21 mouse cellular contexts compared by ENCODE assay signal in genomic region chr7:141439140-141439679, GRCm38 (mm10). TPM values are rescaled to one million over a fixed set of nuclear protein-coding genes. Genes with fewer than 3 reads are reported as not detected.
DNase-seq lines count a peak whose midpoint lies in the region; TF ChIP-seq lines count a peak whose summit lies in the region.
"Had no signal": no experiment of that assay in that cellular context is flagged by ENCODE, and none has a peak within 500 bp of the region (broad histone marks: within the 10 kb centered on the region; RNA-seq: fewer than 3 reads in every experiment).

No protein-coding gene starts in this region.

- H3K4me3 ChIP-seq in cerebellum, adult 2 months (replicated peaks; ENCODE audit: insufficient read depth, low read depth, low read length): no peak overlapping the region
- H3K4me3 ChIP-seq: embryonic facial prominence, embryonic 10.5 days; heart, embryonic 10.5 days; hindbrain, embryonic 13.5 days had no signal

- 0 out of 2 replicates have a peak overlapping the region, but pooled peaks have one; percentile 22 for H3K27ac ChIP-seq in cerebellum, adult 2 months (ENCODE audit: insufficient read depth, low read length)
- H3K27ac ChIP-seq: embryonic facial prominence, embryonic 10.5 days; heart, embryonic 10.5 days had no signal

- no peaks in the 10 kb centered on the region for H3K27me3 ChIP-seq in cerebellum, adult 2 months (ENCODE audit: control insufficient read depth, insufficient read depth, low read length)
- H3K27me3 ChIP-seq: CH12.LX; hindbrain, embryonic 13.5 days; Patski had no signal

- TF ChIP-seq POLR2A in cerebellum, adult 2 months (IDR thresholded peaks at IDR 0.05; ENCODE audit: borderline replicate concordance, insufficient read depth, low read length): no peak

- 86% methylated on average over 10 of the region's 10 CpGs for WGBS in cerebellum, adult 2 months

- intact Hi-C loops in heart, postnatal 14 days (cut with DNase I): no loop called here

- H3K4me1 ChIP-seq in cerebellum, adult 2 months (ENCODE audit: control insufficient read depth, insufficient read depth, low read length): peaks cover 32% of the 10 kb centered on the region

- no peak for TF ChIP-seq CTCF in cerebellum, adult 2 months (IDR thresholded peaks at IDR 0.05; ENCODE audit: borderline replicate concordance, insufficient read depth, low read depth, low read length)

- peak in 1 of 2 experiments; percentile 25 for DNase-seq in cerebellum, adult 2 months
- DNase-seq in cerebellum, postnatal 4 days (ENCODE audit: low spot score in 2 of 2): no peak
- DNase-seq in heart, adult 11 months: peak; percentile 84
- no peak for DNase-seq in heart, postnatal 14 days
- DNase-seq in right cerebral cortex, postnatal 10 days (ENCODE audit: low spot score in 2 of 2): peak; percentile 21 to 34
- DNase-seq in right cerebral cortex, postnatal 36 days (ENCODE audit: low spot score in 2 of 2): no peak
- DNase-seq in cerebellum, adult 9-11 months: peak; percentile 65
- no peak for DNase-seq in right cerebral cortex, adult 2 months (ENCODE audit: low spot score in 2 of 2)
- DNase-seq: adrenal gland, postnatal 14 days; forebrain, postnatal 0 days; gastrocnemius, postnatal 36 days; heart, adult 18-20 months; heart, postnatal 10 days; kidney, adult 11 months had no signal

RNA-seq across cellular contexts. Expression of gene Slc25a22, which starts 1.5 kb away (rescaled TPM):
- 328 and 384 TPM in 2 replicates for polyA plus RNA-seq in cerebellum, adult 2 months (2012; rRNA removed)
- total RNA-seq in heart, postnatal 14 days (2021): 10 to 100 TPM; 65.5 to 67.6 TPM

RNA-seq across cellular contexts. Expression of gene Pidd1, which starts 4.6 kb away (rescaled TPM):
- polyA plus RNA-seq in cerebellum, adult 2 months (2012; rRNA removed): 3.2 and 4.4 TPM in 2 replicates
- 1 to 10 TPM; 1.1 to 1.2 TPM for total RNA-seq in heart, postnatal 14 days (2021)

RNA-seq across cellular contexts. Expression of gene Rplp2, which starts 8.0 kb away (rescaled TPM):
- 481 and 571 TPM in 2 replicates for polyA plus RNA-seq in cerebellum, adult 2 months (2012; rRNA removed)
- 100 to 1,000 TPM; 876 to 946 TPM for total RNA-seq in heart, postnatal 14 days (2021)

RNA-seq across cellular contexts. Expression of gene Cend1, which starts 9.9 kb away (rescaled TPM):
- 375 and 402 TPM in 2 replicates for polyA plus RNA-seq in cerebellum, adult 2 months (2012; rRNA removed)
- total RNA-seq in heart, postnatal 14 days (2021): 1 to 10 TPM; 1.5 to 1.7 TPM
- total RNA-seq: CH12.LX; hematopoietic stem cell, adult 5-6 weeks had no signal
- polyA plus RNA-seq: activated CD4-positive, CD25-positive, alpha-beta regulatory T cell, adult 4 months had no signal

RNA-seq across cellular contexts. Expression of gene Pnpla2, which starts 15.8 kb away (rescaled TPM):
- 46.8 and 51.3 TPM in 2 replicates for polyA plus RNA-seq in cerebellum, adult 2 months (2012; rRNA removed)
- 100 to 1,000 TPM; 351 to 430 TPM for total RNA-seq in heart, postnatal 14 days (2021)

Comparison
In these comparisons a context has a peak if more than half of its experiments do, and no peak if none do; other contexts are left out.
1. DNase-seq: peak in heart, adult 11 months (single experiment), right cerebral cortex, postnatal 10 days (2 of 2) and cerebellum, adult 9-11 months (single experiment); none in cerebellum, postnatal 4 days (0 of 2), heart, postnatal 14 days (0 of 2), right cerebral cortex, postnatal 36 days (0 of 2) and right cerebral cortex, adult 2 months (0 of 2).